Mouse (Mus musculus) spleen, embryonic (tissue): ENCODE measurements around the gene Ubqln4.
"Not testable (repeated sequence)": the region's sequence is repeated elsewhere in the genome, so short reads cannot be mapped to it uniquely, and the experiment has no call there.

Experiments
- CTCF ChIA-PET: fragments of 350-600 bp; sonication (Branson Sonifier 250); formaldehyde crosslinking; loops from one replicate; lab custom pipeline; 2022; lab: Charles Lee

Gene Ubqln4

GRCm38 (mm10) chr3:88591044-88591443, 37.5 kb downstream of the Ubqln4 start:
- CTCF ChIA-PET, result interaction anchor here (0.6 to 1.7 kb wide), 3 partner anchors 16 to 44 kb away, joined by 3 to 4 read pairs (median 4); no protein-coding TSS in a partner anchor

- CTCF ChIA-PET, result interaction anchor here (0.7 to 1.7 kb wide), 4 partner anchors 14 to 671 kb away, joined by 3 to 4 read pairs (median 4); no protein-coding TSS in a partner anchor
These were observed 38.6 kb downstream of the Ubqln4 start for GRCm38 (mm10) chr3:88591950-88592731.

GRCm38 (mm10) chr3:88592942-88593576, 39.5 kb downstream of the Ubqln4 start:
- CTCF ChIA-PET, result interaction anchor here (0.7 to 1.7 kb wide), 6 partner anchors 11 to 670 kb away, joined by 3 to 5 read pairs (median 4); no protein-coding TSS in a partner anchor

- CTCF ChIA-PET, result interaction anchor here (0.5 to 1.2 kb wide), 3 partner anchors 10 to 122 kb away, joined by 3 to 5 read pairs (median 5); no protein-coding TSS in a partner anchor
These were observed 40.5 kb downstream of the Ubqln4 start for GRCm38 (mm10) chr3:88593893-88594580.

GRCm38 (mm10) chr3:88596547-88596946, 43.0 kb downstream of the Ubqln4 start:
- CTCF ChIA-PET, result not testable (repeated sequence)

GRCm38 (mm10) chr3:88602466-88602865, 48.9 kb downstream of the Ubqln4 start:
- CTCF ChIA-PET, result interaction anchor here (0.7 kb wide), 1 partner anchor 60 kb away, joined by 5 read pairs; no protein-coding TSS in a partner anchor

GRCm38 (mm10) chr3:88603714-88604161, 50.2 kb downstream of the Ubqln4 start:
- CTCF ChIA-PET, result interaction anchor here (0.8 to 1.7 kb wide), 2 partner anchors 10 to 47 kb away, joined by 5 to 12 read pairs; no protein-coding TSS in a partner anchor

GRCm38 (mm10) chr3:88604863-88605262, 51.3 kb downstream of the Ubqln4 start:
- CTCF ChIA-PET, result interaction anchor here (1.7 kb wide), 1 partner anchor 11 kb away, joined by 5 read pairs; no protein-coding TSS in a partner anchor

GRCm38 (mm10) chr3:88605666-88606065, 52.1 kb downstream of the Ubqln4 start, which contains the start of gene Arhgef2:
Arhgef2 (plus strand) TSS chr3:88605966.
- CTCF ChIA-PET, result interaction anchor here (3.0 kb wide), 1 partner anchor 26 kb away, joined by 7 read pairs; no protein-coding TSS in a partner anchor

GRCm38 (mm10) chr3:88607065-88607757, 53.7 kb downstream of the Ubqln4 start:
- CTCF ChIA-PET, result interaction anchor here (0.7 to 3.0 kb wide), 5 partner anchors 13 to 33 kb away, joined by 3 to 7 read pairs (median 3); no protein-coding TSS in a partner anchor

- CTCF ChIA-PET, result interaction anchor here (0.7 to 3.0 kb wide), 5 partner anchors 13 to 33 kb away, joined by 3 to 7 read pairs (median 3); no protein-coding TSS in a partner anchor
These were observed 54.2 kb downstream of the Ubqln4 start for GRCm38 (mm10) chr3:88607758-88608138.

- CTCF ChIA-PET, result no interaction called here
These were observed 55.5 kb downstream of the Ubqln4 start for GRCm38 (mm10) chr3:88609066-88609465.

- CTCF ChIA-PET, result no interaction called here
These were observed 60.9 kb downstream of the Ubqln4 start for GRCm38 (mm10) chr3:88614418-88614817.

GRCm38 (mm10) chr3:88615117-88615516, 61.6 kb downstream of the Ubqln4 start:
- CTCF ChIA-PET, result no interaction called here

- CTCF ChIA-PET, result no interaction called here
These were observed 62.4 kb downstream of the Ubqln4 start for GRCm38 (mm10) chr3:88615902-88616391.

GRCm38 (mm10) chr3:88616951-88617500, 63.5 kb downstream of the Ubqln4 start:
- CTCF ChIA-PET, result no interaction called here

GRCm38 (mm10) chr3:88618074-88618871, 64.7 kb downstream of the Ubqln4 start:
- CTCF ChIA-PET, result no interaction called here
